Mouse (Mus musculus) erythroid progenitor cell, adult 5-6 weeks (primary cell): ENCODE data around the gene Nav2. TPM values are rescaled to one million over a fixed set of nuclear protein-coding genes. Genes with fewer than 3 reads are reported as not detected.

Source experiments
- ATAC-seq: replicated peaks from 2 replicates; pipeline ENCODE4 v1.8.0; 2016; ENCODE audit warnings: moderate number of reproducible peaks, mild to moderate bottlenecking, moderate TSS enrichment, inconsistent platforms; ENCODE audit not compliant: poor library complexity, low FRiP score, severe bottlenecking
- total RNA-seq, 2 experiments: library from RNA; stranded (forward) in 1 of 2; stranded (reverse) in 1 of 2; fragments of 150-400 nt in 1 of 2; fragments of 186-747, 209-891 nt in 1 of 2; gene quantifications; 2 replicates each; pipeline versions ENCODE4 v1.2.3 to v1.2.4; 2015 to 2017; ENCODE audit warnings: low replicate concordance in 2 of 2

Gene Nav2
- total RNA-seq, 2 experiments from 2014 or later: 3.1 to 29.8 TPM

GRCm38 (mm10) chr7:49540181-49540580 lies 631.7 kb downstream of the Nav2 start:
- ATAC-seq: no peak

- ATAC-seq: no peak
Observed at GRCm38 (mm10) chr7:49542135-49542534, 633.6 kb downstream of the Nav2 start.

GRCm38 (mm10) chr7:49544775-49545705 lies 636.5 kb downstream of the Nav2 start:
- no peak for ATAC-seq

- no peak for ATAC-seq
Observed at GRCm38 (mm10) chr7:49545706-49546097, 637.2 kb downstream of the Nav2 start.

- no peak for ATAC-seq
Observed at GRCm38 (mm10) chr7:49548397-49548796, 639.9 kb downstream of the Nav2 start.

- no peak for ATAC-seq
Observed at GRCm38 (mm10) chr7:49553236-49553981, 644.9 kb downstream of the Nav2 start.

GRCm38 (mm10) chr7:49558240-49558640 lies 649.7 kb downstream of the Nav2 start:
- ATAC-seq: no peak

GRCm38 (mm10) chr7:49558895-49559294 lies 650.4 kb downstream of the Nav2 start:
- ATAC-seq: no peak

GRCm38 (mm10) chr7:49560012-49560411 lies 651.5 kb downstream of the Nav2 start:
- no peak for ATAC-seq

GRCm38 (mm10) chr7:49562404-49562803 lies 653.9 kb downstream of the Nav2 start:
- no peak for ATAC-seq

- no peak for ATAC-seq
Observed at GRCm38 (mm10) chr7:49562851-49563250, 654.3 kb downstream of the Nav2 start.

- ATAC-seq: no peak
Observed at GRCm38 (mm10) chr7:49565084-49565483, 656.6 kb downstream of the Nav2 start.

GRCm38 (mm10) chr7:49565798-49566197 lies 657.3 kb downstream of the Nav2 start:
- no peak for ATAC-seq

GRCm38 (mm10) chr7:49567346-49568034 lies 659.0 kb downstream of the Nav2 start:
- ATAC-seq: no peak

GRCm38 (mm10) chr7:49569646-49570045 lies 661.1 kb downstream of the Nav2 start:
- ATAC-seq: no peak

GRCm38 (mm10) chr7:49571606-49572005 lies 663.1 kb downstream of the Nav2 start:
- no peak for ATAC-seq

GRCm38 (mm10) chr7:49575226-49575625 lies 666.7 kb downstream of the Nav2 start:
- no peak for ATAC-seq

GRCm38 (mm10) chr7:49577096-49577495 lies 668.6 kb downstream of the Nav2 start:
- ATAC-seq: no peak

- no peak for ATAC-seq
Observed at GRCm38 (mm10) chr7:49581951-49582350, 673.4 kb downstream of the Nav2 start.

GRCm38 (mm10) chr7:49582551-49582950 lies 674.0 kb downstream of the Nav2 start:
- no peak for ATAC-seq
